ENCODE assay signal across 10 mouse cellular contexts in the genomic region with DNA sequence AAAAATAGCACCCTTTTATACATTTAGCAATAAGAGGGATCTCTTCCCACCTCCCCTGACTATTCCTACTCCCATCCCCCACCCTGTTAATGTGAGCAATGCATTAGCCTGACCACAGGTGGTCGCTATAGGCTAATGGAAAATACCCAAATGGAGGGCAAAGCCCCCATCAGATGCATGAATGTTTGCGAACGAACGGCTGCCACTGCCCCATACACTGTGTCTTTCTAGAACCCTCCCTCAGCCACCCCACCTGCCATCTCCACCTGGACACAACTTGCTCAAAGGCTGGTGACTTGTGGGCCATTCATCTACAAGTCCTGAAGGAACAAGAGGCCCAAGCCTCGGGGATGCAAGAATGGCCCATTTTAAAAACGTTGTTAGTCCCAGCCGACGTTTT. TPM values are rescaled to one million over a fixed set of nuclear protein-coding genes. Genes with fewer than 3 reads are reported as not detected.
A peak's percentile ranks its signal among the peaks of the same experiment; 100 is the strongest.
DNase-seq lines count a peak whose midpoint lies in the region; ATAC-seq and TF ChIP-seq lines count a peak whose summit lies in the region.
"Had no signal": no experiment of that assay in that cellular context is flagged by ENCODE, and none has a peak within 500 bp of the region (broad histone marks: within the 10 kb centered on the region; RNA-seq: fewer than 3 reads in every experiment).

No protein-coding gene starts in this region.

- H3K9me3 ChIP-seq in lung, postnatal 0 days (ENCODE audit: low read length): no peaks in the 10 kb centered on the region
- no peaks in the 10 kb centered on the region for H3K9me3 ChIP-seq in hindbrain, embryonic 14.5 days (ENCODE audit: control insufficient read depth, low read length)
- H3K9me3 ChIP-seq in stomach, embryonic 15.5 days: no peaks in the 10 kb centered on the region

- no peaks in the 10 kb centered on the region for H3K36me3 ChIP-seq in lung, postnatal 0 days (ENCODE audit: insufficient read depth, low read length)
- peaks cover 39% of the 10 kb centered on the region for H3K36me3 ChIP-seq in hindbrain, embryonic 14.5 days (replicated peaks; ENCODE audit: control insufficient read depth, insufficient read depth)
- no peaks in the 10 kb centered on the region for H3K36me3 ChIP-seq in stomach, embryonic 15.5 days

- H3K4me3 ChIP-seq in lung, postnatal 0 days (ENCODE audit: low read depth, low read length): no peak overlapping the region
- H3K4me3 ChIP-seq in hindbrain, embryonic 14.5 days (replicated peaks; ENCODE audit: low read length): no peak overlapping the region
- no peak overlapping the region for H3K4me3 ChIP-seq in stomach, embryonic 15.5 days (replicated peaks)
- H3K4me3 ChIP-seq: erythroblast, embryonic 14.5 days had no signal

- peak; percentile 42 for DNase-seq in cerebellum, adult 9-11 months
- peak; percentile 18 for DNase-seq in lung, postnatal 0 days (ENCODE audit: low spot score)
- DNase-seq in lung, postnatal 25 days (ENCODE audit: low spot score): no peak
- DNase-seq in hindbrain, embryonic 14.5 days (ENCODE audit: low spot score): peak; percentile 61
- DNase-seq in right cerebral cortex, postnatal 4 days: no peak
- DNase-seq in ovary, postnatal 10 days (ENCODE audit: low spot score): no peak

- no peak for ATAC-seq in cerebellum, adult (ENCODE audit: insufficient number of reproducible peaks, low FRiP score, low TSS enrichment)
- ATAC-seq in lung, postnatal 0 days: no peak
- ATAC-seq in hindbrain, embryonic 14.5 days (ENCODE audit: low FRiP score): peak; percentile 26; the same call in 1 of the 2 replicates
- ATAC-seq in stomach, embryonic 15.5 days (ENCODE audit: insufficient read depth, low FRiP score, low read depth): no peak

- no peaks in the 10 kb centered on the region for H3K27me3 ChIP-seq in lung, postnatal 0 days (replicated peaks; ENCODE audit: insufficient read depth, low read length)
- H3K27me3 ChIP-seq in hindbrain, embryonic 14.5 days (ENCODE audit: control insufficient read depth, insufficient read depth, low read length): no peaks in the 10 kb centered on the region
- H3K27me3 ChIP-seq in stomach, embryonic 15.5 days (replicated peaks): no peaks in the 10 kb centered on the region

- H3K9ac ChIP-seq in lung, postnatal 0 days (replicated peaks; ENCODE audit: low read depth): no peak overlapping the region
- no peak overlapping the region for H3K9ac ChIP-seq in hindbrain, embryonic 14.5 days
- H3K9ac ChIP-seq in stomach, embryonic 15.5 days: no peak overlapping the region

- no peak overlapping the region for H3K27ac ChIP-seq in lung, postnatal 0 days (ENCODE audit: low read length)
- H3K27ac ChIP-seq in hindbrain, embryonic 14.5 days: 0 out of 2 replicates have a peak overlapping the region, but pooled peaks have one; percentile 52
- no peak overlapping the region for H3K27ac ChIP-seq in stomach, embryonic 15.5 days

- 32% methylated on average over 8 of the region's 8 CpGs for WGBS in lung, postnatal 0 days
- 39% methylated on average over 8 of the region's 8 CpGs for WGBS in hindbrain, embryonic 14.5 days
- 37% methylated on average over 8 of the region's 8 CpGs for WGBS in stomach, embryonic 15.5 days

- H3K4me2 ChIP-seq in lung, postnatal 0 days (replicated peaks; ENCODE audit: low read depth, low read length): no peak overlapping the region
- no peak overlapping the region for H3K4me2 ChIP-seq in hindbrain, embryonic 14.5 days (replicated peaks)
- H3K4me2 ChIP-seq in stomach, embryonic 15.5 days: peak overlapping the region; percentile 4; the same call in 1 of the 2 replicates

- no peak for TF ChIP-seq EP300 in lung, postnatal 0 days (IDR thresholded peaks at IDR 0.05)

- no peaks in the 10 kb centered on the region for H3K4me1 ChIP-seq in lung, postnatal 0 days (ENCODE audit: insufficient read depth, low read depth, low read length)
- H3K4me1 ChIP-seq in hindbrain, embryonic 14.5 days (replicated peaks; ENCODE audit: control insufficient read depth, insufficient read depth, low read length): peaks cover 14% of the 10 kb centered on the region; the same call in 1 of the 2 replicates
- peaks cover 13% of the 10 kb centered on the region; the same call in 1 of the 2 replicates for H3K4me1 ChIP-seq in stomach, embryonic 15.5 days

- TF ChIP-seq CTCF in lung, postnatal 0 days (IDR thresholded peaks at IDR 0.05): peak; percentile 73

RNA-seq across cellular contexts. Expression of a gene that starts 4.7 kb away (rescaled TPM):
- polyA plus RNA-seq in lung, postnatal 0 days (2015; fragmentation: Nextera tagmentation; extraction: Ambion mirVana): 0.19 TPM in 1 of 2 replicates, not detected in the other
- polyA plus RNA-seq in hindbrain, embryonic 14.5 days (2014; fragmentation: Nextera tagmentation; extraction: Ambion mirVana): 0.17 and 0.29 TPM in 2 replicates
- polyA plus RNA-seq in stomach, embryonic 15.5 days (2015; fragmentation: Nextera tagmentation; extraction: Ambion mirVana): 0.12 and 0.15 TPM in 2 replicates
- polyA plus RNA-seq: erythroblast, embryonic 14.5 days; liver, embryonic 16.5 days had no signal

RNA-seq across cellular contexts. Expression of a gene that starts 19.4 kb away (rescaled TPM):
- 0.11 and 0.26 TPM in 2 replicates for polyA plus RNA-seq in lung, postnatal 0 days (2015; fragmentation: Nextera tagmentation; extraction: Ambion mirVana)
- polyA plus RNA-seq in hindbrain, embryonic 14.5 days (2014; fragmentation: Nextera tagmentation; extraction: Ambion mirVana): 375 and 410 TPM in 2 replicates
- 10.2 and 12.4 TPM in 2 replicates for polyA plus RNA-seq in stomach, embryonic 15.5 days (2015; fragmentation: Nextera tagmentation; extraction: Ambion mirVana)
- polyA plus RNA-seq: erythroblast, embryonic 14.5 days had no signal

RNA-seq across cellular contexts. Expression of a gene that starts 41.9 kb away (rescaled TPM):
- not detected in 2 replicates for polyA plus RNA-seq in lung, postnatal 0 days (2015; fragmentation: Nextera tagmentation; extraction: Ambion mirVana)
- polyA plus RNA-seq in hindbrain, embryonic 14.5 days (2014; fragmentation: Nextera tagmentation; extraction: Ambion mirVana): 10.2 and 13.2 TPM in 2 replicates
- 0.08 TPM in 1 of 2 replicates, not detected in the other for polyA plus RNA-seq in stomach, embryonic 15.5 days (2015; fragmentation: Nextera tagmentation; extraction: Ambion mirVana)
- polyA plus RNA-seq: erythroblast, embryonic 14.5 days; liver, embryonic 16.5 days had no signal

RNA-seq across cellular contexts. Expression of a gene that starts 44.7 kb away (rescaled TPM):
- polyA plus RNA-seq in lung, postnatal 0 days (2015; fragmentation: Nextera tagmentation; extraction: Ambion mirVana): 73.0 and 75.4 TPM in 2 replicates
- 32.1 and 38.7 TPM in 2 replicates for polyA plus RNA-seq in hindbrain, embryonic 14.5 days (2014; fragmentation: Nextera tagmentation; extraction: Ambion mirVana)
- 79.6 and 86.8 TPM in 2 replicates for polyA plus RNA-seq in stomach, embryonic 15.5 days (2015; fragmentation: Nextera tagmentation; extraction: Ambion mirVana)

RNA-seq across cellular contexts. Expression of a gene that starts 44.7 kb away (rescaled TPM):
- polyA plus RNA-seq in lung, postnatal 0 days (2015; fragmentation: Nextera tagmentation; extraction: Ambion mirVana): 8.4 TPM in 2 replicates
- 1.5 and 1.8 TPM in 2 replicates for polyA plus RNA-seq in hindbrain, embryonic 14.5 days (2014; fragmentation: Nextera tagmentation; extraction: Ambion mirVana)
- 14.9 and 18.4 TPM in 2 replicates for polyA plus RNA-seq in stomach, embryonic 15.5 days (2015; fragmentation: Nextera tagmentation; extraction: Ambion mirVana)

Comparison
In these comparisons a context has a peak if more than half of its experiments do, and no peak if none do; other contexts are left out.
1. DNase-seq: peak in cerebellum, adult 9-11 months (single experiment), lung, postnatal 0 days (single experiment) and hindbrain, embryonic 14.5 days (single experiment); none in lung, postnatal 25 days (single experiment), right cerebral cortex, postnatal 4 days (single experiment) and ovary, postnatal 10 days (single experiment).
2. RNA of a gene that starts 19.4 kb away (polyA plus RNA-seq): 375 to 410 TPM in hindbrain, embryonic 14.5 days; 10.2 to 12.4 TPM in stomach, embryonic 15.5 days and 0.11 to 0.26 TPM in lung, postnatal 0 days; every median in the first group is over 10 times any median in the second.
3. RNA of a gene that starts 41.9 kb away (polyA plus RNA-seq): 10.2 to 13.2 TPM in hindbrain, embryonic 14.5 days; 0.08 TPM in stomach, embryonic 15.5 days and not detected in lung, postnatal 0 days; every median in the first group is over 10 times any median in the second.